Mouse (Mus musculus) forebrain, embryonic 15.5 days (tissue): ENCODE data around the gene Med15. TPM values are rescaled to one million over a fixed set of nuclear protein-coding genes. Genes with fewer than 3 reads are reported as not detected.
"Not testable (repeated sequence)": the region's sequence is repeated elsewhere in the genome, so short reads cannot be mapped to it uniquely, and the experiment has no call there.

Experiments
- ATAC-seq: fragments of 200-750 bp; cut with Nextera tagmentation; replicated peaks from 2 replicates; pipeline ENCODE4 v1.8.0; 2017; ENCODE audit warnings: mild to moderate bottlenecking, moderate TSS enrichment, moderate library complexity
- H3K27ac ChIP-seq: fragments of 300-500 bp; sonication (generic); replicated peaks from 2 replicates; pipeline ENCODE4 v1.5.1; 2015; ENCODE audit warnings: mild to moderate bottlenecking, inconsistent platforms
- H3K27me3 ChIP-seq: fragments of 300-500 bp; sonication (generic); 2 replicates; pipeline ENCODE4 v1.6.1; 2015; ENCODE audit warnings: inconsistent platforms
- H3K36me3 ChIP-seq: fragments of 300-500 bp; sonication (generic); 2 replicates; pipeline ENCODE4 v1.6.1; 2015; ENCODE audit warnings: mild to moderate bottlenecking, inconsistent platforms
- H3K4me1 ChIP-seq: fragments of 300-500 bp; sonication (generic); 2 replicates; pipeline ENCODE4 v1.6.1; 2015; ENCODE audit warnings: inconsistent platforms
- H3K4me2 ChIP-seq: fragments of 300-500 bp; sonication (generic); replicated peaks from 2 replicates; pipeline ENCODE4 v1.6.1; 2015; ENCODE audit warnings: mild to moderate bottlenecking, inconsistent platforms
- H3K4me3 ChIP-seq: fragments of 300-500 bp; sonication (generic); 2 replicates; pipeline ENCODE4 v1.5.1; 2015; ENCODE audit warnings: mild to moderate bottlenecking, inconsistent platforms
- H3K9ac ChIP-seq: fragments of 300-500 bp; sonication (generic); replicated peaks from 2 replicates; pipeline ENCODE4 v1.6.1; 2015; ENCODE audit warnings: mild to moderate bottlenecking, inconsistent platforms
- H3K9me3 ChIP-seq: fragments of 300-500 bp; sonication (generic); 2 replicates; pipeline ENCODE4 v1.6.1; 2016; ENCODE audit warnings: inconsistent platforms
- WGBS: fragments of 180-500 bp; shearing (Covaris S2); methylation state at CpG from one replicate; pipeline ENCODE4 v1.1.7; 2015; ENCODE audit warnings: mixed read lengths; 5-methylcytosine and 5-hydroxymethylcytosine counted together
- polyA plus RNA-seq: library from polyadenylated mRNA; unstranded; fragments of >200 nt; fragmentation: Nextera tagmentation; extraction: Ambion mirVana; gene quantifications from 2 replicates; pipeline ENCODE4 v1.2.1, GENCODE M21; 2015

The Med15 gene
- polyA plus RNA-seq, 1 experiment from 2014 or later = 48.2 TPM

DNA sequence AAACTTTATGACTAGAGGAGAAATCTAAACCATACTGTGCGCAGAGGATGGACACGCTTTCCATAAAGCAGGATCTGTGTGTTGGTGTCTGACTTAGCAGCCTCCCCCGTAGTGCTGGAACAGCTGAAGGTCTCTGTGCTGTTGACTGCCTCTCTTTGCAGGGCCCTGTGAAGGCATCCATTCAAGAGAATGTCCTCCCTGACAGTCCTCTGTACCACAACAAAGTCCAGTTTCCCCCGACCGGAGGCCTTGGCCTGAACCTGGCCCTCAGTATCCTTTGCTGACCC, 106.5 kb downstream of the Med15 start:
- WGBS = 97% methylated on average over 5 of the region's 5 CpGs
- no peaks in the 10 kb centered on the region for H3K9me3 ChIP-seq
- peaks cover 71% of the 10 kb centered on the region for H3K36me3 ChIP-seq

DNA sequence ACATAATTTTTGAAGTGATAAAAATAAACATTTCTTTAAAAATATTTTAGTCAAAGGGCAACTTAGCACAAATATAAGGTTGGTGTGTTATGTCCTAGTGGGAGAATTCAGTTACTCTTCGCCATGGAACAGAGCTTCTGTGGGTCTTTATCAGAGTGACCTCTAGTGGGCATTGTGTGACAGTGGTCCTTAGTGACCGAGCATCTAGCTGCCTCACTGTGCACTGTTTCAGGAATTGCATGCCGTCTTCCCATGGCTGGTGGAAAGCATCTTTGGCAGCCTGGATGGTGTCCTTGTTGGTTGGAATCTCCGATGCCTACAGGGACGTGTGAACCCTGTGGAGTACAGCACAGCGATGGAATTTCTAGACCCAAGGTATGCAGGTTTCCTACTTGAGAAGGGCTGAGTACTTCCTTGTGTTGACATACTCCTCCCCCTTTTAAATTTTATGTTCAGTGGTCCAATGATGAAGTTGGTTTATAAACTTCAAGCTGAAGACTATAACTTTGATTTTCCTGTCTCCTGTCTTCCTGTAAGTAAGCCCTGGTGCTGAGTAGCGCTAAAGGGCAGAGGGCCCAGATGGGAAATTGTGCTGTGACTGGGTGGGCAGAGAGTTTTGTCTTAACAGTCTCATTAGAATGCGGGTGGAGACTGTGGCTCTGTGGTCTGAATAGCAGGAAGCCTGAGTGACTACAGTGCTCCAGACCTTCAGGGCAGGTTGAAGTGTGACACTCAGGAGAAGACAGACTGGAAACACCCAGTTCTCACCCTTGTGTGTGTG, 107.0 kb downstream of the Med15 start:
- H3K4me2 ChIP-seq = no peak overlapping the region
- no peak overlapping the region for H3K4me3 ChIP-seq
- ATAC-seq = no peak
- 69% methylated on average over 8 of the region's 8 CpGs for WGBS
- H3K27me3 ChIP-seq = no peaks in the 10 kb centered on the region
- H3K4me1 ChIP-seq = peaks cover 1% of the 10 kb centered on the region; the same call in 1 of the 2 replicates
- H3K9me3 ChIP-seq = no peaks in the 10 kb centered on the region
- H3K36me3 ChIP-seq = peaks cover 68% of the 10 kb centered on the region
- H3K27ac ChIP-seq = no peak overlapping the region
- no peak overlapping the region for H3K9ac ChIP-seq

More for the DNA sequence above, 106.5 kb downstream of the Med15 start:
- no peak overlapping the region for H3K4me3 ChIP-seq
- H3K4me1 ChIP-seq = no peaks in the 10 kb centered on the region
- no peak overlapping the region for H3K4me2 ChIP-seq
- no peak overlapping the region for H3K27ac ChIP-seq
- no peaks in the 10 kb centered on the region for H3K27me3 ChIP-seq
- ATAC-seq = no peak
- H3K9ac ChIP-seq = no peak overlapping the region

DNA sequence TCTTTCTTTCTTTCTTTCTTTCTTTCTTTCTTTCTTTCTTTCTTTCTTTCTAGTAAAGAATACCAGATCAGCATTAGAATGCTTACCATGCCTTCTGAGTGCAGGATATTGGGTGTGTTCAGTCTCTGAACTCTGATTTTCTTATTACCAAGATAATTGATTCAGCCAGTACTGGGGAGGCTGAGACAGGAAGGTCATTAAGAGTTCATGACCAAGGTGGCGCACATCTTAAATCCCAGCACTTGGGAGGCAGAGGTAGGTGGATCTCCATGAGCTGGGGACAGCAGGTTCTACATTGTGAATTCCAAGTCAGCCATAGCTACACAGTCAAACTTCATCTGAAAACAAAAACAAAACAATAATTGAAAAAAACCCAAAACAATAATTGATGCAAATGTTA, 110.8 kb downstream of the Med15 start:
- H3K9me3 ChIP-seq = no peaks in the 10 kb centered on the region
- no peak overlapping the region for H3K4me3 ChIP-seq
- no peak for ATAC-seq
- peaks cover 32% of the 10 kb centered on the region for H3K36me3 ChIP-seq
- no peaks in the 10 kb centered on the region for H3K27me3 ChIP-seq
- H3K4me2 ChIP-seq = no peak overlapping the region
- H3K27ac ChIP-seq = no peak overlapping the region
- peaks cover 21% of the 10 kb centered on the region for H3K4me1 ChIP-seq
- H3K9ac ChIP-seq = no peak overlapping the region
- WGBS = 97% methylated on average over 1 of the region's 1 CpGs

DNA sequence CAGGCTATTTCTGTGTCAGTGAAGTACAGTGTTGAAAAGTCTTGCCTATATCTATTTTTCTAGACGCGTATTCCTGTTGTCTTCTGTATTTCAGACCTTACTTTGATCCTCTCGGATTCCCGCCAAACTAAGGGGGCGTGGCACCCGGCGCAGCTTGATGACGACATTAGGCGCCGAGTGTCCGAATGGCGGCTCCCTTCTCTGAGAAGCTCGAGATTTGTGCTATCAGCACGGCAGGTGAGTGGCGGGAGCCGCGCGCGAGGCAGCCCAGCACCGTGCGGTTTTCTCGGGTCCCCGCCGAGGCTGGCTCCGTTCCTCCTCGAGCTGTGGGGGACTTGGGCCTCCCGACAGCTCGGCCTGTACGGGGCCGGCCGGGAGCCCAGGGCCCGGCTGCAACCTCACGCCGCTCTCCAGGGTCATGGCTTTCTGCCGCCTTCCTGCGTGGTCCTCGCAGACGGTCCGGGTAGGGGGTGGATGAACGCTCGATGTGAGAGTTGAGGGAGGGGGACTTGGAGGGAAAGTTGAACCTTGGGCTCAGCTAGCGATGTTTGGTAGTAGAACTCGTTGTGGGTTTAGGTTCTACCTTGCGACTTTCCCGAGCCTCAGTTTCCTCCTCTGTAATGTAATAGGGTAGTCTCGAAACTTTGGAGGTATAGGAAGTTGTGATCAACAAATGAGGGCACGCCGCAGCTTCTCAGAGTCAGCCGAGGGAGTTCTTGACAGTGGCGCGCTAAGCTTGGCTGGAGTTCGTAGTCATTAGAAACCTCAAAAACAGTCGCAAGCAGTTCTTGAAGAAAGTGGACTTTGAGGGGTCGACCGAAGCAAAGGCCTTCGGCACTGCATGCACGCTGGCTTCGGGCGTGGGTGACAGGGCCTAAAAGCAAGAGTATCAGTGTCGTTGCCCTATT, 113.2 kb downstream of the Med15 start, which contains the start of gene Smpd4:
Gene Smpd4, plus strand, starts transcription at position 157 of the 908 bp plus-strand sequence.
- 2% methylated on average over 60 of the region's 60 CpGs for WGBS
- peaks cover 19% of the 10 kb centered on the region for H3K36me3 ChIP-seq

DNA sequence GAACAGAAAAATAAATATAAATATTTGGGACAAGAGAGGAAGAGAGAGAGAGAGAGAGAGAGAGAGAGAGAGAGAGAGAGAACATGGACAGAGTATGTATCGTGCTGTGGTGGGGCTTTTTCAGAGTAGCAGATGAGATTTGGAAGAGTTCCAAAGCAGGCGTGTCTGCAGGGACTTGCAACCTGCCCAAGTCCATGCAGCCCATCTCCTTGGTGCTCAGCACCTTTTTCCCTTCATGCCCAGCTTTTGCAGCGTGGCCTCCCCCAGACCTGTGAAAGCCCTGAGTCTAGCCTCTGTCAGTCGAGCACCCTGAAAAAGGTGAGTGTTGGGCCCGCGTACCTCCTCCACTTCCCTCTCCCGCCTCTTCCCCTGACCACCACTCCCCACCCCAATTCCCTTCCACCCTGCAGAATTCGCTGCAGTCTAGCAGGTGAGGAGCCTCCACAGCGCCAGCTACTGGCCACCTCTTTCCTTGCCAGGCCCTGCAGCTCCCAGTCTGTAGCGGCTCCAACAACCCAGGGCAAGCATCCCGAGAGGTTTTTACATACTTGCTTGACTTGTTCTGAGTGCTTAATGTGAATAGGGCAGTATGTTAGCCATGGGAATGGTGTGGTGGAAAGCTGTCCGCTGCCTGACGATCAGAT, 114.6 kb downstream of the Med15 start:
- H3K4me3 ChIP-seq = no peak overlapping the region
- no peak overlapping the region for H3K27ac ChIP-seq
- H3K4me1 ChIP-seq = peaks cover 21% of the 10 kb centered on the region
- H3K9me3 ChIP-seq = no peaks in the 10 kb centered on the region
- no peak overlapping the region for H3K9ac ChIP-seq
- H3K4me2 ChIP-seq = 0 out of 2 replicates have a peak overlapping the region, but pooled peaks have one; percentile 6
- ATAC-seq = peak; percentile 57; the same call in 1 of the 2 replicates
- no peaks in the 10 kb centered on the region for H3K27me3 ChIP-seq
- peaks cover 16% of the 10 kb centered on the region for H3K36me3 ChIP-seq
- WGBS = 17% methylated on average over 13 of the region's 13 CpGs

More for the DNA sequence above, 113.2 kb downstream of the Med15 start, which contains the start of gene Smpd4:
- Histone ChIP-seq H3K4me3 (peak within 1 kb of the TSS; percentile 76), H3K4me2 (peak within 1 kb of the TSS; percentile 55), H3K27me3 (no peaks in the 10 kb centered on the region), H3K4me1 (peaks cover 21% of the 10 kb centered on the region), H3K27ac (peak within 1 kb of the TSS; percentile 54), H3K9me3 (no peaks in the 10 kb centered on the region), H3K9ac (peak within 1 kb of the TSS; percentile 84)
- ATAC-seq = peak; percentile 87

DNA sequence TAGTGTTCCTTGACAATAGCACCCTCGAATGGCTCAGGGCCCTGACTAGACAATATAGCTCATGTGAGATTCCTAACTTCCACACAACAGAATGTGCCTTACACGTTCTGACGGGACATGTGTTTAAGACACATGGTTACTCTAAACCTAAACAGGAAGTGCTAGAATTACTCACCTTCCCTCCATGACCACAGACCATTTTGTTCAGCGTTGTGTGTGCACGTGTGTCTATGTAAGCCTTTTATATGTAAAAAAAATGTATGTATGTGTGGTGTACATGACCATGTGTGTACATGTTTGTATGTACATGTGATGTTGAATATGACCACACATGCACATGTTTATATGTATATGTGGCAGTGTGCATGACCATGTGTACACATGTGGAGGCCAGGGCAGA, 116.5 kb downstream of the Med15 start:
- Histone ChIP-seq H3K27me3 (no peaks in the 10 kb centered on the region), H3K9me3 (no peaks in the 10 kb centered on the region), H3K4me1 (peaks cover 21% of the 10 kb centered on the region), H3K9ac (no peak overlapping the region), H3K27ac (no peak overlapping the region), H3K4me2 (no peak overlapping the region), H3K36me3 (no peaks in the 10 kb centered on the region), H3K4me3 (no peak overlapping the region)
- 90% methylated on average over 5 of the region's 5 CpGs for WGBS
- no peak for ATAC-seq

DNA sequence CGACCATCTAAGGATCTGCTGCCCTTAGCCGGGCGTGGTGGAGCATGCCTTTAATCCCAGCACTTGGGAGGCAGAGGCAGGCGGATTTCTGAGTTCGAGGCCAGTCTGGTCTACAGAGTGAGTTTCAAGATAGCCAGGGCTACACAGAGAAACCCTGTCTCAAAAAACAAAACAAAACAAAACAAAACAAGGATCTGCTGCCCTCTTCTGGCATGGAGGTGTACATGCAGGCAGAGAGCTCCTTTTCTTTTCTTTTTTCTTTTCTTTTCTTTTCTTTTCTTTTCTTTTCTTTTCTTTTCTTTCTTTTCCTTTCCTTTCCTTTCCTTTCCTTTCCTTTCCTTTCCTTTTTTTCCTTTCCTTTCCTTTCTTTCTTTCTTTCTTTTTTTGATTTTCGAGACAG, 118.0 kb downstream of the Med15 start:
- H3K36me3 ChIP-seq, ATAC-seq: not testable (repeated sequence)
- WGBS = 93% methylated on average over 6 of the region's 6 CpGs

DNA sequence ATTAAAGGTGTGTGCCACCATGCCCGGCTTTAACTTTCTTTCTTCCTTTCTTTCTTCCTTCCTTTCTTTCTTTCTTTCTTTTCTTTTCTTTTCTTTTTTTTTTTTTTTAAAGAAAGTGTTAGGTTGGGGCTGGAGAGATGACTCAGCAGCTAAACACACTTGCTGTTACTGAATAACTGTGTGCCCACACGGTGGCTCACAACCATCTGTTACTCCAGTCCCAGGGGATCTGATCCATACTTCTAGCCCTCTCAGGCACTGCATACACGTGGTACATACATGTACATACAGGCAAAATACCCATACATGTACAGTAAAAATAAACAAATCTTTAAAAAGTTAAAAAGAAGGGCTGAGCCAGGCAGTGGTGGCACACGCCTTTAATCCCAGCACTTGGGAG, 121.3 kb downstream of the Med15 start:
- no peak overlapping the region for H3K4me3 ChIP-seq
- WGBS = 70% methylated on average over 4 of the region's 4 CpGs
- no peaks in the 10 kb centered on the region for H3K4me1 ChIP-seq
- no peak overlapping the region for H3K4me2 ChIP-seq
- H3K36me3 ChIP-seq = no peaks in the 10 kb centered on the region
- no peak overlapping the region for H3K27ac ChIP-seq
- no peak overlapping the region for H3K9ac ChIP-seq
- ATAC-seq = no peak
- H3K27me3 ChIP-seq = no peaks in the 10 kb centered on the region
- no peaks in the 10 kb centered on the region for H3K9me3 ChIP-seq

More for the DNA sequence above, 118.0 kb downstream of the Med15 start:
- H3K9ac ChIP-seq, H3K9me3 ChIP-seq, H3K4me2 ChIP-seq, H3K27ac ChIP-seq, H3K4me3 ChIP-seq, H3K27me3 ChIP-seq: not testable (repeated sequence)
- peaks cover 10% of the 10 kb centered on the region for H3K4me1 ChIP-seq

DNA sequence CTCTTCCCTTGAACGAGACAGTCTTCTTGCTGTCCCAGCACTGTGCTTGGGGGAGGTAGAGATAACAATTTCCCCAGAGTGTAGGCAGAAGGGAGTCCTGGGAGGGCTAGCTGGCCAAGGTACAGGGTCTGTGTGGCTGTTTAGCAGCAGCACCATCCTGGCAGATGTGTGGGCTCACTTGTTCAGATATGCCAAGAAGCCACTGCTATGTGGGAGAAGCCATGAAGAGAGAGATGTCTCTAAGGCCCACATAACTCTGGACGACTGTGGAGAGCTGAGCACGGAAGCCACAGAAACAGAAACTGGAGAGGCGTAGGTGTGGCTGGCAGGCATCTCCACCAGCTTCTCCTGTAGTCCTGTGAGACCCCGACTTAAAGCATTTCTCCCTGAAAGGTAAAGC, 127.0 kb downstream of the Med15 start:
- H3K9ac ChIP-seq = no peak overlapping the region
- no peaks in the 10 kb centered on the region for H3K27me3 ChIP-seq
- H3K4me2 ChIP-seq = no peak overlapping the region
- no peaks in the 10 kb centered on the region for H3K4me1 ChIP-seq
- no peak overlapping the region for H3K27ac ChIP-seq
- WGBS = 76% methylated on average over 5 of the region's 5 CpGs
- H3K4me3 ChIP-seq = no peak overlapping the region
- ATAC-seq = no peak
- H3K9me3 ChIP-seq = no peaks in the 10 kb centered on the region
- H3K36me3 ChIP-seq = no peaks in the 10 kb centered on the region

DNA sequence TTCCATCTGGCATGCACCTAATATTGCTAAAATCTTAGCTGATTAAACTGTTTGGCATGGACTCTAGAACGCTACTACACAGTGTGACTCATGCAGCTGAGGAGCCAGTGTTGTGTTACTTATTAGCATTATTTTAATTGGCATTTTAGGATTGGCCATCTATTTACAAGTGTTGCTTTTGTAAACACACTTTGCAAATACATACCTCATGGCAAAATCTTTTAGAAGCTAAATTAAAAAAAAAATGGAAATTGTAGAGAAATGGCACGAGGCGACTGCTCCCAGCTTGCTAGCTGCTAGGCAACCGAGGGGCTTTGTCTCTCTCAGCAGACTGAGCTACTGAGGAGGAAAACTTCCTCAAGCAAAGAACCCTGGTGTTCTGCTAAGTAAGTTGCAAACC, 127.8 kb downstream of the Med15 start:
- 41% methylated on average over 4 of the region's 4 CpGs for WGBS
- H3K4me3 ChIP-seq = no peak overlapping the region
- H3K27ac ChIP-seq = no peak overlapping the region
- no peaks in the 10 kb centered on the region for H3K36me3 ChIP-seq
- H3K9ac ChIP-seq = no peak overlapping the region
- ATAC-seq = no peak
- H3K9me3 ChIP-seq = no peaks in the 10 kb centered on the region
- no peaks in the 10 kb centered on the region for H3K4me1 ChIP-seq
- no peak overlapping the region for H3K4me2 ChIP-seq
- no peaks in the 10 kb centered on the region for H3K27me3 ChIP-seq
